Mouse (Mus musculus) neural tube, embryonic 13.5 days (tissue): ENCODE results near the gene 1700086D15Rik. TPM values are rescaled to one million over a fixed set of nuclear protein-coding genes. Genes with fewer than 3 reads are reported as not detected.

Experiments
- ATAC-seq: fragments of 200-750 bp; cut with Nextera tagmentation; 2 replicates; pipeline ENCODE4 v1.8.0; 2017; ENCODE audit warnings: low read depth, mild to moderate bottlenecking, moderate TSS enrichment, moderate library complexity
- H3K27ac ChIP-seq: fragments of 300-500 bp; sonication (generic); replicated peaks from 2 replicates; pipeline ENCODE4 v1.5.1; 2015; ENCODE audit warnings: moderate library complexity, mild to moderate bottlenecking, inconsistent platforms
- H3K27me3 ChIP-seq: fragments of 300-500 bp; sonication (generic); 2 replicates; pipeline ENCODE4 v1.6.1; 2015; ENCODE audit warnings: mild to moderate bottlenecking, inconsistent platforms
- H3K36me3 ChIP-seq: fragments of 300-500 bp; sonication (generic); 2 replicates; pipeline ENCODE4 v1.6.1; 2015; ENCODE audit warnings: mild to moderate bottlenecking, inconsistent platforms
- H3K4me1 ChIP-seq: fragments of 300-500 bp; sonication (generic); replicated peaks from 2 replicates; pipeline ENCODE4 v1.6.1; 2015; ENCODE audit warnings: inconsistent platforms
- H3K4me2 ChIP-seq: fragments of 300-500 bp; sonication (generic); 2 replicates; pipeline ENCODE4 v1.6.1; 2015; ENCODE audit warnings: inconsistent platforms, mild to moderate bottlenecking, moderate library complexity
- H3K4me3 ChIP-seq: fragments of 300-500 bp; sonication (generic); 2 replicates; pipeline ENCODE4 v1.5.1; 2015; ENCODE audit warnings: mild to moderate bottlenecking, inconsistent platforms
- H3K9ac ChIP-seq: fragments of 300-500 bp; sonication (generic); 2 replicates; pipeline ENCODE4 v1.6.1; 2015; ENCODE audit warnings: moderate library complexity, mild to moderate bottlenecking, inconsistent platforms
- H3K9me3 ChIP-seq: fragments of 300-500 bp; sonication (generic); 2 replicates; pipeline ENCODE4 v1.6.1; 2016; ENCODE audit warnings: inconsistent platforms
- WGBS: fragments of 180-500 bp; shearing (Covaris S2); methylation state at CpG from one replicate; pipeline ENCODE4 v1.1.7; 2015; 5-methylcytosine and 5-hydroxymethylcytosine counted together
- polyA plus RNA-seq: library from polyadenylated mRNA; unstranded; fragments of >200 nt; fragmentation: Nextera tagmentation; extraction: Ambion mirVana; gene quantifications from 2 replicates; pipeline ENCODE4 v1.2.1, GENCODE M21; 2015

1700086D15Rik gene
- polyA plus RNA-seq, result not detected in 2 replicates

DNA sequence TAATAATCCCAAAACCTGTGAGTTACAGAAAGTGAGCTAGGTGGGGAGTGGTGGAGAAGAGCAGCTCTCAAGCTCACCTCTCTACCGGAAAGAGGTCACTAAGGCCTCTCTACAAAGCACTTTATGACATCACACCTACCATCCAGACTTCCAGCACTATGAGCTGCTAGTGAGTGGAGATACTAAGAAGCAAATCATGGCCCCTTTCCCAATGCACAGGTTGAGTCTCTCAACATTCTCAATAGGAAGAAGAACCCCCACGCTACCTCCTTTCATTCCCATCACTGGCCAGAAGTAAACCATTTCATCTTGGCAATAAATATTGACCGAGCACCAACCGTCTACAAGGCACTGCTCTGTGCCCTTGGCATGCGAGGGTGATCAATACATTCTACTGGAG lies at the start of gene 1700086D15Rik:
Gene 1700086D15Rik, minus strand, starts transcription at position 101 of the 400 bp plus-strand sequence.
- WGBS, result 93% methylated on average over 5 of the region's 5 CpGs
- H3K4me2 ChIP-seq, result no peak within 1 kb of the TSS

GRCm38 (mm10) chr11:65209441-65209840 lies 49.8 kb upstream of the 1700086D15Rik start:
- Histone ChIP-seq H3K4me2 (no peak overlapping the region), H3K27me3 (no peaks in the 10 kb centered on the region), H3K27ac (no peak overlapping the region), H3K9me3 (no peaks in the 10 kb centered on the region), H3K4me3 (no peak overlapping the region), H3K36me3 (no peaks in the 10 kb centered on the region), H3K4me1 (no peaks in the 10 kb centered on the region), H3K9ac (no peak overlapping the region)
- ATAC-seq, result no peak
- 55% methylated on average over 6 of the region's 6 CpGs for WGBS

More for the DNA sequence above, at the start of gene 1700086D15Rik:
- H3K9me3 ChIP-seq, result no peaks in the 10 kb centered on the region
- H3K36me3 ChIP-seq, result no peaks in the 10 kb centered on the region
- H3K9ac ChIP-seq, result no peak within 1 kb of the TSS
- no peak within 1 kb of the TSS for H3K4me3 ChIP-seq
- ATAC-seq, result no peak
- no peak within 1 kb of the TSS for H3K27ac ChIP-seq
- H3K27me3 ChIP-seq, result 0 out of 2 replicates have a peak, but pooled peaks cover 10% of the 10 kb centered on the region
- H3K4me1 ChIP-seq, result peaks cover 25% of the 10 kb centered on the region

DNA sequence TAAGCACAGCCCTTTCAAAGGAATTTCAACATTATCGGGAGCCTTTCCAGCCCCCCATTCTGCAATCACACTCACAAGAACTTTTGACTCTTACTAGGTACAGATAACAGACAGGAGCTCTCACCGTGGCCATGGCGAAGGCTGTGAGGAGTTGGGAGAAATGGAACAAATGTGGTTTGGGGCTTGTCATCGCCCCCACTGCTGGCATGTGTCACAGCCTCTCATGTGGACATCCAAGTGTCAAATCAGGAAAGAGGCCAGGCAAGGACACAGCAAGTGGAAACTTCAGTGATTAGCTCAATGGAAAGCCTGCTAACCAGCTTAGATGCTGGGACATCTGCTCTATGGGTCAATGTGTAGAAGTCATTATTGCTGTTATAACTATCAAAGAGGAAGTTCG lies 45.6 kb upstream of the 1700086D15Rik start:
- Histone ChIP-seq H3K27ac (no peak overlapping the region), H3K9me3 (no peaks in the 10 kb centered on the region), H3K27me3 (no peaks in the 10 kb centered on the region), H3K4me2 (no peak overlapping the region), H3K9ac (no peak overlapping the region), H3K36me3 (no peaks in the 10 kb centered on the region), H3K4me3 (no peak overlapping the region), H3K4me1 (no peaks in the 10 kb centered on the region)
- 64% methylated on average over 5 of the region's 5 CpGs for WGBS
- no peak for ATAC-seq

DNA sequence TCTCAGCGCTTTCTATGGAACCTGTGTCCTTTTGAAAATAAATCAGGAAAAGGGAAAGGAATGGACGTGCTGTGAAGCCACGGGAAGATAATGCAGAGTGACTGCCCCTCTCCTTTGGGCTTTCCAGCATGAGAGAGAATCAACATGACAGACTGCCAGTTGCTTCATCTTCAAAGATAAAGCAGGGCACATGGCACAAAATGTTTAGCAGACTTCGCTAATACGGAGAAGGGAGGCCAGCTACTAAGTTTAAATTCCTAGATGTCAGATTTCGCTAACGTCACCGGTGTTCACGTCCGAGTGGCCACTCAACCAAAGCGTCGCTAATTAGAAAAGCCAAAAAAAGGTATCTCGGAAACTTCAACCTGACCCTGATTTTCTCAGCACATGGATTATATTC lies 45.0 kb upstream of the 1700086D15Rik start:
- Histone ChIP-seq H3K27ac (no peak overlapping the region), H3K36me3 (no peaks in the 10 kb centered on the region), H3K9me3 (no peaks in the 10 kb centered on the region), H3K4me3 (no peak overlapping the region), H3K4me1 (no peaks in the 10 kb centered on the region), H3K9ac (no peak overlapping the region), H3K4me2 (no peak overlapping the region), H3K27me3 (no peaks in the 10 kb centered on the region)
- WGBS, result 74% methylated on average over 13 of the region's 13 CpGs
- no peak for ATAC-seq

- WGBS, result 88% methylated on average over 1 of the region's 1 CpGs
These were observed 43.3 kb upstream of the 1700086D15Rik start for GRCm38 (mm10) chr11:65203020-65203419.

DNA sequence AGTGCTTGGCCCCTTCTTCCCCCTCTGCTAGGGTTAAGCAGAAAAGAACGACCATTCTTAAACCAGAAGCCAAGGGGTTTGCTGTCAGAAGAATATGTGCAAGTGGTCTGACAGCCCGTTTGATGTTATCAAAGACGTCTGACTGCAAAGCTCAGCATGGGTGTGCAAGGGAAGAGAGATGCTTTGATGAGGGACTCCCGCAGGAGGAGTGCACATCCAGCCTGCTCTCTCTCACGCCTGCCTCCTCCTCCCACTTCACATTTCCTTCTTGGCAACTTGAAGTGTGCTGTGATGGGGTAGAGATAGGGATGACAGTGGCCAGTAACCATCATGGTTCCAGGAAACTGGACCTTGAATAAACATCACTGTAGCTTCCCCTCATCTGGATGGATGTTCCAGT lies 42.5 kb upstream of the 1700086D15Rik start:
- 54% methylated on average over 5 of the region's 5 CpGs for WGBS
- Histone ChIP-seq H3K36me3 (no peaks in the 10 kb centered on the region), H3K9ac (no peak overlapping the region), H3K4me2 (no peak overlapping the region), H3K9me3 (no peaks in the 10 kb centered on the region), H3K4me3 (no peak overlapping the region), H3K4me1 (no peaks in the 10 kb centered on the region), H3K27me3 (no peaks in the 10 kb centered on the region), H3K27ac (no peak overlapping the region)
- ATAC-seq, result no peak

More at GRCm38 (mm10) chr11:65203020-65203419, 43.3 kb upstream of the 1700086D15Rik start:
- Histone ChIP-seq H3K4me3 (no peak overlapping the region), H3K27me3 (no peaks in the 10 kb centered on the region), H3K9ac (no peak overlapping the region), H3K4me1 (no peaks in the 10 kb centered on the region), H3K27ac (no peak overlapping the region), H3K9me3 (no peaks in the 10 kb centered on the region), H3K4me2 (no peak overlapping the region), H3K36me3 (no peaks in the 10 kb centered on the region)
- no peak for ATAC-seq

DNA sequence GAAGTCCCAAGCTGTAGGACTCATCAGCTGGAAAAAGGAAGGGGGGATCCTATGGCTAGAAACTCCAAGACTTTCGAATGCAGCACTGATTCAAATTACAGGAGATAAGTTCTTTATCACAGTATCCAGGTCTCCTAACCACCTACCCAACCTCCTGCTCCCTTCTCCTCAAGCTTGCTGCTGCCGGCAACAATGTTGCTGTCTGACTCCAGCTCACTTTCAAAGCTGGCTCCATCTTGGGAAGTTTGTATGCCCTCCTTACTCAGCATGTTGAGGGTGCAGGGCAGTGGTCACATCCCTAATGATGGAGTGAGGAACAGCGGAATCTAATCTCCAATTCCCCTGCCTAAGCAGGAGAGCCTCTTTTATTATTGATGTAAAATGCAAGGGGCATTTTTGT lies 38.3 kb upstream of the 1700086D15Rik start:
- no peak overlapping the region for H3K27ac ChIP-seq
- no peaks in the 10 kb centered on the region for H3K4me1 ChIP-seq
- WGBS, result 79% methylated on average over 3 of the region's 3 CpGs
- no peak overlapping the region for H3K4me2 ChIP-seq
- no peaks in the 10 kb centered on the region for H3K9me3 ChIP-seq
- no peak for ATAC-seq
- no peak overlapping the region for H3K4me3 ChIP-seq
- no peaks in the 10 kb centered on the region for H3K27me3 ChIP-seq
- no peak overlapping the region for H3K9ac ChIP-seq
- H3K36me3 ChIP-seq, result no peaks in the 10 kb centered on the region

DNA sequence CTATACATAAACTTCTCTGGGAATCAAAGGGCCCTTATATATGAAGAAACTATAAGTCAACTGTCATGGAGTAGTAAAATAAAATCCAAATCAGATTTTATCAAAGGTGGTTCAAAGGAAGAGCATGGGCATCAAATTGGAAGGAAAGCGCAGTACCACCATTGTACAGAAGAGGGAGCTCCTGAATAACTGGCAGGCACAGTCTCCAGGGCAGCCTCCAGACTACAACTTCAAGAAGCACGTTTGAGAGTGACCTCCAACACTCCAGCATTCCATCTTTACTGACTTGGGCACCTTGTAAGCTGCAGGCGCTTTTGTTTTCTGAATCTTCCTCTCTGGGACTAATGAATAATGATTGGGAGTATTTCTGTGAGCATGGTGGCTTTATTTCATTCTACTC lies 37.6 kb upstream of the 1700086D15Rik start:
- Histone ChIP-seq H3K4me1 (no peaks in the 10 kb centered on the region), H3K27me3 (no peaks in the 10 kb centered on the region), H3K4me3 (no peak overlapping the region), H3K4me2 (no peak overlapping the region), H3K36me3 (no peaks in the 10 kb centered on the region), H3K9me3 (no peaks in the 10 kb centered on the region), H3K27ac (no peak overlapping the region), H3K9ac (no peak overlapping the region)
- 1% methylated on average over 3 of the region's 3 CpGs for WGBS
- ATAC-seq, result no peak

DNA sequence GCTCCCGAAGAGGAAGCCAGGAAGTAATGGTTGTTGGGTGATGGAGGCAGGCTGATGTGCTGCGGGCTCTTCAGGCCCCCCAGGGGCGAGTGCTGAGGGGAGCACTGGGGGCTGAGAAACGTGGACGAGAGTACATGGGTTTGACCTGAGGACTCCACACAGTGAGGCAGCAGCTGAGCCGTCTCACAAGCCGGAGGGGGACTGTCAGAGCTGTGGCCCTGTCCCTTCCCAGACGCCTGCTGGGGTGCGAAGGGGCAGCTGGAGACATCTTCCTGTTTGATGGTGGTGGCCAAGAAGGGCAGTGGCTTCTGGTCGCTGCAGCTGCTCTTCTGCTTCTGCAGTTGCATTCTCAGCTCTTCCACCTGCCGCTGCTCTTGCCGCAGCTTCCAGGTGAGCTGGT lies 27.3 kb upstream of the 1700086D15Rik start:
- 91% methylated on average over 12 of the region's 12 CpGs for WGBS
- no peak overlapping the region for H3K4me2 ChIP-seq
- no peak overlapping the region for H3K27ac ChIP-seq
- no peaks in the 10 kb centered on the region for H3K9me3 ChIP-seq
- no peak overlapping the region for H3K4me3 ChIP-seq
- H3K27me3 ChIP-seq, result no peaks in the 10 kb centered on the region
- no peaks in the 10 kb centered on the region for H3K4me1 ChIP-seq
- ATAC-seq, result no peak
- no peak overlapping the region for H3K9ac ChIP-seq
- H3K36me3 ChIP-seq, result no peaks in the 10 kb centered on the region

- ATAC-seq, result no peak
These were observed 25.4 kb upstream of the 1700086D15Rik start for GRCm38 (mm10) chr11:65185114-65185513.

DNA sequence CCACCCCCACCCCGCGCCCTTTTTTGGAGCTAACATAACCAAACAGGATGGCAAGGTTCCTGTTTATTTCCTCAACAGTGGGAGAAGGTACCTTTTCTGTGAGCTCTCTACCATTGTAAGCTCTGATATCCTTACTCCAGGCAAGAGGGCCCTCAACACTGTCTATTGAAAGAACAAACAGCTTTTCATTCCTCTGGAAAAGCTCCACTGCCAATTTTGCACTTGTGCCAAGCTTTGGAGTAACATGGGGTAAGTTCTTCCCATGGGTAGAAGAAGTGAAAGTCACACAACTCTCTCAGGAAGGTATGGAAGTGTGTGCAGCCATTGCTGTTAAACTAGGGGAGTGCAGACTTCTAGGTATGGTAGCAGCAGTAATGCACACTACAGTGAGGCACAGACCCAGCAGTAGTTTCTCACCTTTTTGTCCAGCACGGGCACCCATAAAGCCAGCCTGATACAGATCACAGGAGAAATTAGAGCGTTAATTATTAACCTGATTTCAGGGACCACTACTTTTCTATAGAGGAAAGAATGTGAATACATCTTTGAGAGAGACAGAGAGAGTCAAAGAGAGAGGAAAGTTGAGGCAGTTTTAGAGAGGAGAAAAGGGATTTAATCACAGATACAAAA lies 10.5 kb upstream of the 1700086D15Rik start:
- ATAC-seq, result no peak
- Histone ChIP-seq H3K9ac (no peak overlapping the region), H3K4me3 (no peak overlapping the region), H3K36me3 (no peaks in the 10 kb centered on the region), H3K4me2 (no peak overlapping the region), H3K27me3 (no peaks in the 10 kb centered on the region), H3K27ac (no peak overlapping the region), H3K9me3 (no peaks in the 10 kb centered on the region), H3K4me1 (no peaks in the 10 kb centered on the region)
- 87% methylated on average over 4 of the region's 4 CpGs for WGBS

More at GRCm38 (mm10) chr11:65185114-65185513, 25.4 kb upstream of the 1700086D15Rik start:
- no peak overlapping the region for H3K27ac ChIP-seq
- no peaks in the 10 kb centered on the region for H3K4me1 ChIP-seq
- no peak overlapping the region for H3K9ac ChIP-seq
- WGBS, result 94% methylated on average over 1 of the region's 1 CpGs
- H3K36me3 ChIP-seq, result no peaks in the 10 kb centered on the region
- H3K4me2 ChIP-seq, result no peak overlapping the region
- no peaks in the 10 kb centered on the region for H3K9me3 ChIP-seq
- no peak overlapping the region for H3K4me3 ChIP-seq
- no peaks in the 10 kb centered on the region for H3K27me3 ChIP-seq

GRCm38 (mm10) chr11:65162767-65163120 lies 3.1 kb upstream of the 1700086D15Rik start, which contains the start of gene Arhgap44:
TSS of gene Arhgap44 (minus strand) at chr11:65162961.
- Histone ChIP-seq H3K9me3 (no peaks in the 10 kb centered on the region), H3K9ac (peak within 1 kb of the TSS; percentile 92), H3K27ac (peak within 1 kb of the TSS; percentile 80), H3K27me3 (0 out of 2 replicates have a peak, but pooled peaks cover 10% of the 10 kb centered on the region), H3K36me3 (no peaks in the 10 kb centered on the region), H3K4me1 (peaks cover 19% of the 10 kb centered on the region), H3K4me2 (peak within 1 kb of the TSS; percentile 84), H3K4me3 (peak within 1 kb of the TSS; percentile 84)
- under 1% methylated on average over 27 of the region's 27 CpGs for WGBS
- peak; percentile 97 for ATAC-seq
